Mouse (Mus musculus): ENCODE data around the gene Rpl5.

Rpl5 gene

DNA sequence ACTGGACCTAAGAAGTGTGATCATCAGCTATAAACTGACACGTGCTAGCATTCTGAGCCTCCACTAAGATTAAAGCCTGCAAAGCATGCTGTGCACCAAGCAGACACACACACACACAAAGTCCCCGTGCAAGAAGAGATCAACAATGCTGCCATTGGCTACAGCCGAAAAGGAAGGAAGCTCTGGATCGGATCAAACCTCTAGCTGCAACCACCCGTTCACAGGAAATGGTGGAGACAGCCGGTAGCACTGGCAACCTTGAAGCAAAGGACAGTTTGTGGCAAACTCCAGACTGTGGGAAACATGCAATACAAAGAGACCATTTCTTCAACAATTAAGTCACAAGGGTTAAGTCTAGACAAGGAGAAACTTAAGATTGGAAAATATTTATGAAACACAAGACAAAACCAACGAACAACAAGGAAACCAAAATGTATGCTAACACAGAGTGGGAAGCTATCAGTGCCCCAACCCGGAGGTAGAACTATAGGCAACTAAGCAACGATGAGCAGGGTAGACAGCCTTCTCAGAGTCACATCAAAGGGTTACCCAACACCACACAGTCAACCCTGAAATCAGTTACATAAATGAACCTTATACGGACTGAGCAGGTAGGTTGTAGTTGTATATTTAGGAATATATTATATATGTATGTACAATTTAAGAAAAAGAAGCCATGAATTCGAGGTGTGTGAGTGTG, 26.4 kb downstream of the Rpl5 start:
- no peak for TF ChIP-seq GATA4 (IDR thresholded peaks at IDR 0.05; ENCODE audit: insufficient replicate concordance, low read length)

DNA sequence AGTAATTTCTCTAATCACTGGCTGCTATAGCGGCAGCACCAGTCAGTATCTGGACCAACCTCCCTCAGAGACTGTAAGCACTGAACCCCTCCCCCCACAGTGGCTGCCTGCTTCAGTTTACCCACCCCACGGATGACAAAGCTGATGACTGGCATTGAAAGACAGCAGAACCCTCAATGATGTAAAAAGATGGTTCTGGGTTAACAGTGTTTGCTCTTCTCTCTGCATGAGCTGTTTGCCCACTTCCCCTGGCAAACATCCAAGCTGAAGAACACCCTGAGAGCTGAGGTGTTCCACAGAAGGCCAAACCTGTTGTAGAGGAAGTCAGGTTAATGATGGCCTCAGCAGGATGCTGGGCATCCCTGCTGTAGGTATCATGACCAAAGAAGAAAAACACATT, 32.3 kb downstream of the Rpl5 start:
- TF ChIP-seq GATA4 (IDR thresholded peaks at IDR 0.05; ENCODE audit: insufficient replicate concordance, low read length) = no peak

DNA sequence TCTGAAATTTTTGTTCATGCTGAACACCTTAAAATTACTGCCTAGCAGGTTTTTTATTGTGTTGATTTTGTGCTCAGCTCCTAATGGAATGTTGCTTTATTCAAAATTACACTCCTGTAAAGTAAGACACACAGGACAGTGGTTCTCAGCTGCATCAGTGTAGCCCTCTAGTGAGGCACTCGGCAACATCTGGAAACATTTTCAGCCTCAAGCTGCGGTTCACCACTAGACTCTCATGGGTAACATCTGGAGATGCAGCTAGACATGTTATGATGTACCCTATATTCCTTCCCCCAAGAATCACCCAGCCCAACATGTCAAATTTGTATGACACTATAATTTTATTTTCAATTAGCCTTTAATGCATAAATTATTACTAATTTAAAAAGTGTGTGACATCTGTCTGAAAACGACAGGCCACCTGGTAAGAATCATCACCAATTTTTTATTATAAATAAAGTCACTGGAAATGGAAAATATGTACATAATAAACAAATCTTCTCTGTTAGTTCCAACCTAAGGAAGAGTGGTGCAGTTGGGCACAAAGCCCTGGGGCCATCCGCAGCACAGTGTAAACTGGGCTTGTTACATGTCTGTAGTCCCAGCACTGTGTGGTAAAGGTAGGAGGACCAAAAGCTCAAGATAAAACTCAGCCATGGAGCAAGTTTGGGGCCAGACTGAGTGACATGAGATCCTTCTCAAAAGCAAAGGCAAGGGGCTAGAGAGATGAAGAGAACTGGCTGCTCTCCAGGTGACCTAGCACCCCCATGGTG, 33.1 kb downstream of the Rpl5 start:
- no peak for TF ChIP-seq GATA4 (IDR thresholded peaks at IDR 0.05; ENCODE audit: insufficient replicate concordance, low read length)

- no peak for TF ChIP-seq GATA4 (IDR thresholded peaks at IDR 0.05; ENCODE audit: insufficient replicate concordance, low read length)
These were observed 34.7 kb downstream of the Rpl5 start for GRCm38 (mm10) chr5:107934770-107935543.

DNA sequence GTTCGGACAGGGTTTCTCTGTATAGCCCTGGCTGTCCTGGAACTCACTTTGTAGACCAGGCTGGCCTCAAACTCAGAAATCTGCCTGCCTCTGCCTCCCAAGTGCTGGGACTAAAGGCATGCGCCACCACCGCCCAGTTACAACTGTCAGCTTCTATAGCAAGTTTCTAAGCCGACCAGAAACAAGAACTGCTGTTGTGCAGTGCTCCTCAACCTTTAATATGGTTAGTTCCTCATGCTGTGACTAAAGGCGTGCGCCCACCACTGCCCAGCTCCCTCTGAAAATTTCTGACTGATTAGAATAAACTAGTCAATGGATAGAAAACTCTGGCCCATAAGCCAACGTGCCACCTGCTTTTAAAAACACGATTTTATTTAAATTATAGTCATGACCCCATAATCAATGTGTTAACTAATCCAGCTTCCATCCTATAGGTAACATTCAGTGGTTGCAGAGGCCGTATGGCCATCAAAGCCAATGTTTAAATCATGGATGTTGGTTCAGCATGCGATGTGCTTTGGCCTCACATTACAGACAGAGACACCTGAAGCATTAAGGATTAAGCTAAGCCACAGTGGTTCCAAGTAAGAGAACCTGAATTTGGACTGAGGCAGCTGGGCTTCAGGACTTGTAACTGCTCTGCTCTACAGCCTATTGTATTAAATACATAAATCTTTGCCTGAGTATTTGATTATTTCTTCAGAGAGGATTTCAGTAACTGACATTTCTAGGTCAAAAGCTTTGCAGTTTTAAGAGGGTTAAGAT, 36.5 kb downstream of the Rpl5 start:
- no peak for TF ChIP-seq GATA4 (IDR thresholded peaks at IDR 0.05; ENCODE audit: insufficient replicate concordance, low read length)

DNA sequence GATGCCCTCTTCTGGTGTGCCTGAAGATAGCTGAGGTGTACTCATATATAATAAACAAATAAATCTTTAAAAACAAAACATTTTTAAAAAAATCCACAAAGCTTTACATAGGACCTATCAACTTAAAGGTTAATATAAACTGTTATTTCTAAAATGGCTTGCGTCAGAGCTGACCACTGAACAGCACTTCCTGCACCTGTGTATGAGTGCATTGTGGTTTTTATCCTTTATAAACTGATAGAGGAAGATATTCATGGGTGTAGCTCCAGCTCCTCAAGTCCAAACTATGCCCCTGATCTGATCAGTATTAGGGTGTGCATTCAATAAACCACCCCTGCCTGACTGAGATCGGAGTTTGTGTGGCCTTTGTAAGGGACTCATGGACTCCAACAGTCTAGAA, 38.6 kb downstream of the Rpl5 start:
- no peak for TF ChIP-seq GATA4 (IDR thresholded peaks at IDR 0.05; ENCODE audit: insufficient replicate concordance, low read length)

- no peak for TF ChIP-seq GATA4 (IDR thresholded peaks at IDR 0.05; ENCODE audit: insufficient replicate concordance, low read length)
These were observed 39.4 kb downstream of the Rpl5 start for GRCm38 (mm10) chr5:107939701-107940100.

- TF ChIP-seq GATA4 (IDR thresholded peaks at IDR 0.05; ENCODE audit: insufficient replicate concordance, low read length) = no peak
These were observed 40.9 kb downstream of the Rpl5 start for GRCm38 (mm10) chr5:107941222-107941621.

DNA sequence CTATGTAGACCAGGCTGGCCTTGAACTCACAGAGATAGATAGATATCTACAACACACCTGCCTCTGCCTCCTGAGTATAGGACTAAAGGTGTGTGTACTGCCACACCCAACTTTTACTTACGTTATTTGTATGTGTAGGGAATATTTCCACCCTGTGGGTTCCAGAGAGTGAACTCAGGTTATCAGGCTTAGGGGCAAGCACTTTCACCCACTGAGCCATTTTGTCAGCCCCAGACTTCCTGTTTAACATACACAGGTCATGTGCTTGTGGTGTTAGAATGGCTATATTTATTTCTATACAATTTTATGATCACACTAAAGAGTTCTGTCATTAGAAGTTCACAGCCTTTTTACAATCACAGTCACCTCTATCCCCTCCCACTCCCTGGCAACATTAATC, 42.6 kb downstream of the Rpl5 start:
- TF ChIP-seq GATA4 (IDR thresholded peaks at IDR 0.05; ENCODE audit: insufficient replicate concordance, low read length) = no peak

- no peak for TF ChIP-seq GATA4 (IDR thresholded peaks at IDR 0.05; ENCODE audit: insufficient replicate concordance, low read length)
These were observed 43.2 kb downstream of the Rpl5 start for GRCm38 (mm10) chr5:107943526-107943925.

- no peak for TF ChIP-seq GATA4 (IDR thresholded peaks at IDR 0.05; ENCODE audit: insufficient replicate concordance, low read length)
These were observed 46.2 kb downstream of the Rpl5 start for GRCm38 (mm10) chr5:107946475-107946874.

- no peak for TF ChIP-seq GATA4 (IDR thresholded peaks at IDR 0.05; ENCODE audit: insufficient replicate concordance, low read length)
These were observed 47.2 kb downstream of the Rpl5 start for GRCm38 (mm10) chr5:107947548-107947947.

GRCm38 (mm10) chr5:107948899-107949298, 48.6 kb downstream of the Rpl5 start:
- no peak for TF ChIP-seq GATA4 (IDR thresholded peaks at IDR 0.05; ENCODE audit: insufficient replicate concordance, low read length)

DNA sequence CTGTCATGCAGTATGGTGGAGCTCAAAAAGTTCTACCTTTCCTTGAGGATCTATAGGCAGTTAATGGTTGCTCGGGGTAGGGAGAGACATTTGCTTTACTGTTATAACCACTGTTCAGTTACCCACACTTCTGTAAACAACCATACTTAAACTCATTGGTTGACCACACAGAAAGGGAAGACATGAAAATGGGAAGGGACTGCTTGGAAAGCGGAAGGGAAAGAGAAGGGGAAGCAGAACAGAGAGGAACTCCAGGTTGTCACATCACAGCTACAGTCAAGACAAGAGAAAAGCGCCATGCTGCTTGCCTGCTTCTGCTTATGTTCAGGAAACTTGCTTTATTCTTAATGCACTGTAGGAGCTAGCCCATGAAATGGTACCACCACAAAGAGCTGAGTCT, 49.3 kb downstream of the Rpl5 start:
- TF ChIP-seq GATA4 (IDR thresholded peaks at IDR 0.05; ENCODE audit: insufficient replicate concordance, low read length) = no peak

- TF ChIP-seq GATA4 (IDR thresholded peaks at IDR 0.05; ENCODE audit: insufficient replicate concordance, low read length) = no peak
These were observed 50.3 kb downstream of the Rpl5 start for GRCm38 (mm10) chr5:107950643-107951042.

Data from liver, adult (tissue).